Mouse (Mus musculus): ENCODE measurements around the gene Gm45713. TPM values are rescaled to one million over a fixed set of nuclear protein-coding genes. Genes with fewer than 3 reads are reported as not detected.
A peak's percentile ranks its signal among the peaks of the same experiment; 100 is the strongest.
"Not testable (repeated sequence)": the region's sequence is repeated elsewhere in the genome, so short reads cannot be mapped to it uniquely, and the experiment has no call there.

Gene Gm45713
- polyA plus RNA-seq, 1 experiment = 0.95 TPM

- Histone ChIP-seq H3K79me2 (ENCODE audit: control insufficient read depth, insufficient read depth) (peaks cover 41% of the 10 kb centered on the region), H3K27me3 (ENCODE audit: control insufficient read depth, insufficient read depth, insufficient read length) (no peaks in the 10 kb centered on the region), H3K36me3 (ENCODE audit: control insufficient read depth, insufficient read depth) (peaks cover 37% of the 10 kb centered on the region), H3K79me3 (ENCODE audit: low read depth) (peaks cover 33% of the 10 kb centered on the region), H3K4me3 (ENCODE audit: insufficient read depth, poor library complexity, severe bottlenecking) (peak within 1 kb of the TSS; percentile 95), H3ac (ENCODE audit: control insufficient read depth, insufficient read length, low read depth) (peak within 1 kb of the TSS; percentile 99)
- TF ChIP-seq CEBPB (IDR thresholded peaks at IDR 0.05; ENCODE audit: low read depth) = no peak
- no peak for TF ChIP-seq MYOD1 (IDR thresholded peaks at IDR 0.05; ENCODE audit: control insufficient read depth, insufficient read length, low read depth)
- TF ChIP-seq CTCF (IDR thresholded peaks at IDR 0.05; ENCODE audit: control insufficient read depth, insufficient read depth, insufficient read length) = peak; percentile 75
- no peak for TF ChIP-seq FOSL1 (IDR thresholded peaks at IDR 0.05; ENCODE audit: insufficient read depth, low read length, poor library complexity, severe bottlenecking)
- peak; percentile 89 for TF ChIP-seq USF1 (IDR thresholded peaks at IDR 0.05; ENCODE audit: low read depth)
- TF ChIP-seq MAX (IDR thresholded peaks at IDR 0.05) = peak; percentile 96
- TF ChIP-seq MYOG (IDR thresholded peaks at IDR 0.05; ENCODE audit: control insufficient read depth, extremely low read depth, insufficient read length) = no peak
Observed at GRCm38 (mm10) chr7:45128624-45129246, 7.3 kb downstream of the Gm45713 start, which contains the start of gene Rpl13a. Rpl13a (minus strand) TSS chr7:45128761.

GRCm38 (mm10) chr7:45127700-45128224 is 8.3 kb downstream of the Gm45713 start:
- Histone ChIP-seq H3K79me3 (ENCODE audit: low read depth) (peaks cover 43% of the 10 kb centered on the region), H3K27me3 (ENCODE audit: control insufficient read depth, insufficient read depth, insufficient read length) (no peaks in the 10 kb centered on the region), H3ac (ENCODE audit: control insufficient read depth, insufficient read length, low read depth) (peak overlapping the region; percentile 99), H3K4me3 (ENCODE audit: insufficient read depth, poor library complexity, severe bottlenecking) (peak overlapping the region; percentile 95), H3K36me3 (ENCODE audit: control insufficient read depth, insufficient read depth) (peaks cover 47% of the 10 kb centered on the region), H3K79me2 (ENCODE audit: control insufficient read depth, insufficient read depth) (peaks cover 51% of the 10 kb centered on the region)
- TF ChIP-seq MYOD1 (IDR thresholded peaks at IDR 0.05; ENCODE audit: control insufficient read depth, insufficient read length, low read depth) = no peak
- TF ChIP-seq MAX (IDR thresholded peaks at IDR 0.05) = peak; percentile 41

GRCm38 (mm10) chr7:45126844-45127699 is 9.0 kb downstream of the Gm45713 start:
- Histone ChIP-seq H3K79me3 (ENCODE audit: low read depth) (peaks cover 48% of the 10 kb centered on the region), H3K36me3 (ENCODE audit: control insufficient read depth, insufficient read depth) (peaks cover 54% of the 10 kb centered on the region), H3K4me3 (ENCODE audit: insufficient read depth, poor library complexity, severe bottlenecking) (peak overlapping the region; percentile 95), H3ac (ENCODE audit: control insufficient read depth, insufficient read length, low read depth) (peak overlapping the region; percentile 99), H3K27me3 (ENCODE audit: control insufficient read depth, insufficient read depth, insufficient read length) (no peaks in the 10 kb centered on the region), H3K79me2 (ENCODE audit: control insufficient read depth, insufficient read depth) (peaks cover 57% of the 10 kb centered on the region)
- TF ChIP-seq CEBPB (IDR thresholded peaks at IDR 0.05; ENCODE audit: low read depth) = no peak
- no peak for TF ChIP-seq USF1 (IDR thresholded peaks at IDR 0.05; ENCODE audit: low read depth)
- TF ChIP-seq MAX (IDR thresholded peaks at IDR 0.05) = no peak
- no peak for TF ChIP-seq MYOG (IDR thresholded peaks at IDR 0.05; ENCODE audit: control insufficient read depth, extremely low read depth, insufficient read length)
- no peak for TF ChIP-seq MYOD1 (IDR thresholded peaks at IDR 0.05; ENCODE audit: control insufficient read depth, insufficient read length, low read depth)
- TF ChIP-seq CTCF (IDR thresholded peaks at IDR 0.05; ENCODE audit: control insufficient read depth, insufficient read depth, insufficient read length) = no peak
- no peak for TF ChIP-seq FOSL1 (IDR thresholded peaks at IDR 0.05; ENCODE audit: insufficient read depth, low read length, poor library complexity, severe bottlenecking)

DNA sequence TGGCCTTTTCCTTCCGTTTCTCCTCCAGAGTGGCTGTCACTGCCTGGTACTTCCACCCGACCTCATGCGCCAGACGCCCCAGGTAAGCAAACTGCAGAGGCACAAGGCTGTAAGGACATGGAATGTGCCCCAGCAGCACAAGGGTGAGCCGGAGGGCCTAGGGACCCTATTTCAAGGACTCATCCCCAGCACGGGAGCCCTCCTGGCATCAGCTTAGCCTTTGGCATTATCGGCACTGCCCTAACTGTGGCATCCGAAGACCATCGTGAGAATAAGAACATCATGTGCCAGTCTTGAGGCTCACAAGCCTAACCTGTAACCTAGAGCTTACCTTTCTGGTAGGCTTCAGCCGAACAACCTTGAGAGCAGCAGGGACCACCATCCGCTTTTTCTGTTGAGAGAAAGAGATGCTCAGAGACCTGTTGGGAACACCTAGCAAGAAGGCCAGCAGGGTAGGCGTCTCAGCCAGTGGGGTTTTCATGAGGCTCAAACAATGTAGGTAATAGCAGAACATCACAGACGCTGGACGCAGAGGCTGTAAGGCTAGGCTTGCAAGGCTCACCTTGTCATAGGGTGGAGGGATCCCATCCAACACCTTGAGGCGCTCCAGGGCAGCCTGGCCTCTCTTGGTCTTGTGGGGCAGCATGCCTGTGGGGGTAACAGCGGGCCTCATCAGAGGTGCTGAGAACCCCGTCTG is 9.7 kb downstream of the Gm45713 start:
- Histone ChIP-seq H3ac (ENCODE audit: control insufficient read depth, insufficient read length, low read depth) (peak overlapping the region; percentile 99), H3K27me3 (ENCODE audit: control insufficient read depth, insufficient read depth, insufficient read length) (no peaks in the 10 kb centered on the region), H3K36me3 (ENCODE audit: control insufficient read depth, insufficient read depth) (peaks cover 61% of the 10 kb centered on the region), H3K79me2 (ENCODE audit: control insufficient read depth, insufficient read depth) (peaks cover 65% of the 10 kb centered on the region), H3K79me3 (ENCODE audit: low read depth) (peaks cover 54% of the 10 kb centered on the region), H3K4me3 (ENCODE audit: insufficient read depth, poor library complexity, severe bottlenecking) (peak overlapping the region; percentile 95)
- TF ChIP-seq MYOG (IDR thresholded peaks at IDR 0.05; ENCODE audit: control insufficient read depth, extremely low read depth, insufficient read length) = no peak
- TF ChIP-seq MYOD1 (IDR thresholded peaks at IDR 0.05; ENCODE audit: control insufficient read depth, insufficient read length, low read depth) = no peak
- no peak for TF ChIP-seq USF1 (IDR thresholded peaks at IDR 0.05; ENCODE audit: low read depth)
- no peak for TF ChIP-seq FOSL1 (IDR thresholded peaks at IDR 0.05; ENCODE audit: insufficient read depth, low read length, poor library complexity, severe bottlenecking)
- TF ChIP-seq CTCF (IDR thresholded peaks at IDR 0.05; ENCODE audit: control insufficient read depth, insufficient read depth, insufficient read length) = no peak
- no peak for TF ChIP-seq CEBPB (IDR thresholded peaks at IDR 0.05; ENCODE audit: low read depth)
- no peak for TF ChIP-seq MAX (IDR thresholded peaks at IDR 0.05)

DNA sequence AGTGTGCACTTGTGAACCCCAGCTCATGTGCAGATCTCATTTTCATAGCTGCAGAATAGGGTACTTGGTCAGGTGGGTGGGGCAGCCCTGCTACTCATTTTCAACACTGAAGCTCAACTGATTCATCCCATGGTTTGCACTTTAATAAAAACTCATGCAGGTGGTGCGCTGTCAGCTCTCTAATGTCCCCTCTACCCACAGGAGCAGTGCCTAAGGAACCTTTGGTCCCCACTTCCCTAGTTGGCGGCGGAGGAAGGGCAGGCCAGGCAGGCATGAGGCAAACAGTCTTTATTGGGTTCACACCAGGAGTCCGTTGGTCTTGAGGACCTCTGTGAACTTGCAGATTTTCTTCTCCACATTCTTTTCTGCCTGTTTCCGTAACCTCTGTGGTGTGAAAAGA is 10.4 kb downstream of the Gm45713 start:
- Histone ChIP-seq H3K79me2 (ENCODE audit: control insufficient read depth, insufficient read depth) (peaks cover 72% of the 10 kb centered on the region), H3K79me3 (ENCODE audit: low read depth) (peaks cover 54% of the 10 kb centered on the region), H3ac (ENCODE audit: control insufficient read depth, insufficient read length, low read depth) (peak overlapping the region; percentile 99), H3K4me3 (ENCODE audit: insufficient read depth, poor library complexity, severe bottlenecking) (peak overlapping the region; percentile 95), H3K36me3 (ENCODE audit: control insufficient read depth, insufficient read depth) (peaks cover 68% of the 10 kb centered on the region)
- H3K27me3 ChIP-seq (ENCODE audit: control insufficient read depth, insufficient read depth, insufficient read length) = not testable (repeated sequence)
